Mouse (Mus musculus) CD4-positive, CD25-positive, alpha-beta regulatory T cell, adult 2 months (primary cell): ENCODE measurements at regions not wholly inside any gene's neighbourhood (a gene's known extent, or its start where the extent isn't known, plus 50 kb on each side); places are given as distances from the start of the nearest gene placed in this dataset.
A peak's percentile ranks its signal among the peaks of the same experiment; 100 is the strongest.

ENCODE experiments used
- DNase-seq: peaks from one replicate; pipeline ENCODE4 v3.0.0-alpha.2; 2012; ENCODE audit warnings: low read depth, low spot score

- no peak for DNase-seq
Observed at GRCm38 (mm10) chr4:8374737-8375489, 136.1 kb upstream of the Car8 start.

GRCm38 (mm10) chr4:8374061-8374460 lies 135.2 kb upstream of the Car8 start:
- DNase-seq, result no peak

GRCm38 (mm10) chr4:8372069-8372468 lies 133.2 kb upstream of the Car8 start:
- DNase-seq, result peak; percentile 34

GRCm38 (mm10) chr4:8370786-8371185 lies 131.9 kb upstream of the Car8 start:
- no peak for DNase-seq

GRCm38 (mm10) chr4:8367487-8368276 lies 128.8 kb upstream of the Car8 start:
- peak; percentile 73 for DNase-seq

- DNase-seq, result no peak
Observed at GRCm38 (mm10) chr4:8366978-8367377, 128.1 kb upstream of the Car8 start.

GRCm38 (mm10) chr4:8362409-8362808 lies 123.6 kb upstream of the Car8 start:
- no peak for DNase-seq

- DNase-seq, result no peak
Observed at GRCm38 (mm10) chr4:8361931-8362330, 123.1 kb upstream of the Car8 start.

GRCm38 (mm10) chr4:8361305-8361704 lies 122.5 kb upstream of the Car8 start:
- DNase-seq, result no peak

- DNase-seq, result no peak
Observed at GRCm38 (mm10) chr4:8357443-8357842, 118.6 kb upstream of the Car8 start.

- DNase-seq, result no peak
Observed at GRCm38 (mm10) chr4:8341928-8342327, 103.1 kb upstream of the Car8 start.

GRCm38 (mm10) chr4:8309241-8309987 lies 70.6 kb upstream of the Car8 start:
- DNase-seq, result no peak

GRCm38 (mm10) chr4:8292563-8292962 lies 53.7 kb upstream of the Car8 start:
- DNase-seq, result no peak

GRCm38 (mm10) chr4:8291528-8292492 lies 53.0 kb upstream of the Car8 start:
- no peak for DNase-seq

GRCm38 (mm10) chr4:8289901-8290300 lies 51.1 kb upstream of the Car8 start:
- DNase-seq, result no peak
